Mouse (Mus musculus) thymus, postnatal 36 days (tissue): Measurements from ENCODE around the gene Dnajb2.
A peak's percentile ranks its signal among the peaks of the same experiment; 100 is the strongest.
"Not testable (repeated sequence)": the region's sequence is repeated elsewhere in the genome, so short reads cannot be mapped to it uniquely, and the experiment has no call there.

ENCODE experiments used
- DNase-seq, 2 experiments: peaks; one replicate each; pipeline ENCODE4 v3.0.0; 2022; ENCODE audit warnings: mixed read lengths in 2 of 2

The Dnajb2 gene

GRCm38 (mm10) chr1:75219078-75219477, 17.1 kb upstream of the Dnajb2 start:
- DNase-seq = peak; percentile 96 to 98

DNA sequence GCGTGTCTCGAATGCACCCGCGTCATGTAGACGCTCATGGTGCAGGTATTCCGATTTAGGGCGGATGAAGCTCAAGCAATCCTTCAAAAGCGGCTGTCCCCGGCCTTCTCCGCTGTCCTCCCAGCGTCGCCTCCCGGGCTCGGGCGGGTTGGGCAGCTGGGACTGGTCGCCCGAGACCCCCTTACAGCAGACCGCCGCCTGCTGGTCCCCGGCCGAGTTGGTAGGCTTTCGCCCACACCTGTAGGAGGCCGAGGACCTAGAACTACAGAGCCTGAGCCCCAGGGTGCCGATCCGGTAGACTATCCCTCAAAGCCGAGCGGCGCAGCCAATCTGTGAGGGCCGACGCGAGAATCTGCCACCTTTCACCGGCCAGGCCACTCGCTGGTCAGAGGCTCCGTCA, 16.7 kb upstream of the Dnajb2 start, which contains the start of gene Tuba4a:
Gene Tuba4a (minus strand): TSS at position 335 of the 400 bp plus-strand sequence.
- no peak for DNase-seq

DNA sequence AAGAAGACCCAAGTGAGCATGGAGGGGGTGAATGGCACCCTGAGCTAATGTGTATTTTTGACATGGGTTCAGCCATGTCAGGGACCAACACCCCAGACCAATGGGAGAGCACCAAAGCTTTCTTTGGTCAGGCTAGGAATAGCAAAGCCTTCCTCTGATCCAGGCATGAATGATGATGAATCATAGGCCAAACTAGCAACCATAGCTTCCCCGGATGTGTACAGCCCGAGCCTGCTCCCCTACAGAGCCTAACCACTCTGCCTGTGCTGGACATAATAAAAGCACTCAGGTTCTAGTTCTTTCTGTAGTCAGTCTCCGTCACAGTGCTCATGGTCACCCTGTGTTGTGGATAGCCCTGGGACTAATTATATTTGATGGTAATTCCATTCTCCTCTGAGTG, 14.7 kb upstream of the Dnajb2 start:
- DNase-seq = no peak

GRCm38 (mm10) chr1:75222926-75223325, 13.3 kb upstream of the Dnajb2 start:
- peak; percentile 42 to 51 for DNase-seq

DNA sequence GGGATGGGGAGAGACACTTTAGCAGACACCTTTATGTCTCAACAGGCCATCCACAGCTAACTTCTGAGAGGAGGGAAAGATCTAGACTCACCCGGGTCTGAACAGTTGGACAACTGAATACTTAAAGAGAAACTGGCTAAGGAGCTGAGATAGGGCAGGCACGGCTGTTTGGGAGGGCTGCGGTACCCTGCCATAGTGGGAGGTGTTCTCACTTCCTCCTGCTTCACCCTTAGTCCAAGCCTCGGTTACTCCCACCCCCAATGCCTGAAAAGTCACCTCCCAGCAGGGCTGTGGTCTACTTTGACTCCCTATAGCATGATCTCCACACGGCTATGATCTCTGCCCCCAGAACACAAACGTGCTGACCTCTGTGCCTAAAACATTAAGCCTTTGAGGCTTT, 12.7 kb upstream of the Dnajb2 start:
- peak; percentile 44 to 46 for DNase-seq

- DNase-seq = no peak
Measured at GRCm38 (mm10) chr1:75225473-75225872, 10.7 kb upstream of the Dnajb2 start.

DNA sequence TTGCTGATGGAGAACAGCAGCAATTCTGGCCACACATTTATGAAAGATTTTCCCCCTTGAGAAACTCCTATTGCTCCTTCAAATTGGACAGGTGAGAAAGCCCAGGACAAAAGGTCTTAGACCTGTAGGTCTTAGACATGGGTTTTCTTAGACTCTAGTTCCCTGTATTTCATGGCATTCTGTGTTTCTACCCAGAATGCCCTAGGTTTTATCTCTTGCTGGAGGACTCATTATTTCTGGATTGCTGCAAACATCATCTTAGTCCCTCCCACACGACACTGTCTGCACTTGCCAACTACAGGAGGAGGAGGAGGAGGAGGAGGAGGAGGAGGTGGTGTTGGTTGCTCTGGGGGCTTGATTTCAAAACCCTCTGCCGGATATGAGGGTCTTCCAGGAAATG, 10.1 kb upstream of the Dnajb2 start:
- DNase-seq = no peak

- no peak for DNase-seq
Measured at GRCm38 (mm10) chr1:75227653-75228052, 8.6 kb upstream of the Dnajb2 start.

- no peak for DNase-seq
Measured at GRCm38 (mm10) chr1:75229158-75229557, 7.0 kb upstream of the Dnajb2 start.

DNA sequence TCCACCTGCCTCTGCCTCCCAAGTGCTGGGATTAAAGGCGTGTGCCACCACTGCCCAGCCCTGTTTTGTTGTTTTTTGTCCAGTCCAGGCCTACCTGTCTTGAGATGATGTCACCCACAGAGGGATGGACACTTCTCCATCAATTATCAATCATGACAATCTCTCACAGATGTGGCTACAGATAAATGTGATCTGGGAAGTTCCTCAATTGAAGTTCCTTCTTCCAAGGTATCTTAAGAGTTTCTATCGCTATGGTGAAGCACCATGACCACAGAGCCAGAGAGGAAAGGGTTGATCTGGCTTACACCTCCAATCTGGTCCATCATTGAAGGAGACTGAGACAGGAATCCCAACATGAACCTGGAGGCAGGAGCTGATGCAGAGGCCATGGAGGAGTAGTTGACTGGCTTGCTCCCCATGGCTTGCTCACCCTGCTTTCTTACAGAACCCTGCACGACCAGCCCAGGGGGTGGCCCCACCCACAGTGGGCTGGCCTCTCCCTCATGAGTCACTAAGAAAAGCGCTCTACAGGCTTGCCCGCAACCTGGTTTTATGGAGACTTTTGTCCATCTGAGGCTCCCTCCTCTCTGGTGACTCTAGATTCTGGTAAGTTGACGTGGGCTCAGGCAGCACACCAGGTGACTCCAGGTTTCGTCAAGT, 5.7 kb upstream of the Dnajb2 start:
- no peak for DNase-seq

- no peak for DNase-seq
Measured at GRCm38 (mm10) chr1:75231224-75231623, 5.0 kb upstream of the Dnajb2 start.

DNA sequence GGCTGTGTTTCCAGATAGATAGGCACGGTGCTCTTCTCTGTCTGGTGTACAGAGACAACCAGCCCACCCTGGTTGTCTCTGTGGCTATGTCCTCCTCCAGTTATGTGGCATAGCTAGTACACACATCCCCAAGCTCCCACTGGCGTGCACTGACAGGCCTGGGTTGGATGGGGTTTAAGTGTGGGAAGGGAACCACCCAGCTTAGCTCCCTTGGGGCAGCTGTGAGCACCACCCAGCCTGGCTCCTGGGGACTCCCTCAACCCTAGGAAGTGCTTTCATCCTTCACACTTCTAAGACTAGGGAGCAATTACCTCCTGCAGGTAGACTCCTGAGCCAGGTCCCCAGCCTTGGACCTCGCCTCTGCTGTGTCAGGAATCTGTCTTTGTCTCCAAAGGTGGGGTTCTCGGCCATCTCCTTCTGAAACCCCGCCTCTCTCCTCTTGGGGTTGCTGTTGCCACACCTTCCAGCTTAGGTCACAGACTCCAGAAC, 4.5 kb upstream of the Dnajb2 start, which contains the start of gene A630095N17Rik:
Gene A630095N17Rik (minus strand): TSS at position 439 of the 489 bp plus-strand sequence.
- DNase-seq = no peak

DNA sequence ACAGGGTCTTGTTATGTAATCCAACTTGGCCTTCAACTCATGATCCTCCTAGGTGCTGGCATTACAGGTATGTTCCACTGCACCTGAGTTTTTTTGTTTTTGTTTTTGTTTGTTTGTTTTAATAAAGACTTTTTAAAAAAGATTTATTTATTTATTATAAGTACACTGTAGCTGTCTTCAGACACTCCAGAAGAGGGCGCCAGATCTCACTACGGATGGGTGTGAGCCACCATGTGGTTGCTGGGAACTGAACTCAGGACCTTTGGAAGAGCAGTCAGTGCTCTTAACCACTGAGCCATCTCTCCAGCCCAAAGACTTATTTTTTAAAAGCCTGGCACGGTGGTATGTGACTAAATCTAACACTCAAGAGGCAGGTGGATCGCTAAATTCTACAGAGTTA, 3.7 kb upstream of the Dnajb2 start:
- not testable (repeated sequence) for DNase-seq

- peak; percentile 71 to 77 for DNase-seq
Measured at GRCm38 (mm10) chr1:75234606-75235005, 1.6 kb upstream of the Dnajb2 start.

DNA sequence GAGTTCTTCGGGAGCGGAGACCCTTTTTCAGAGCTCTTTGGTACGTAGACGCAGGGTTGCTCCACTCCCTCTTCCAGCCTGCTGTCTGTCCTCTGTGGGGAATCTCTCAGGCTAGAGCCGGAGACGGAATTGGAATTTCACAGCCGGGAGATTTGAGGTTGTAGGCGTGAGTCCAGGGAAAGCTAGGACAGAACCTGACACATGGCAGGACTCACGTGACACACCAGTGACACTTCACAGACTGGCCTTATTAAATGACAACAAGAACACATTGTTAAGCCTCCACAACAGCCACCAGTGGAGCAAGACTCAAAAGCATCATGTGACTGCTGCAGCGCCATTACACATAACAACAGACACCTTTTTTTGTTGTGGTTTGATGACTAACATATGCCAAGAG, 3.4 kb downstream of the Dnajb2 start:
- no peak for DNase-seq

DNA sequence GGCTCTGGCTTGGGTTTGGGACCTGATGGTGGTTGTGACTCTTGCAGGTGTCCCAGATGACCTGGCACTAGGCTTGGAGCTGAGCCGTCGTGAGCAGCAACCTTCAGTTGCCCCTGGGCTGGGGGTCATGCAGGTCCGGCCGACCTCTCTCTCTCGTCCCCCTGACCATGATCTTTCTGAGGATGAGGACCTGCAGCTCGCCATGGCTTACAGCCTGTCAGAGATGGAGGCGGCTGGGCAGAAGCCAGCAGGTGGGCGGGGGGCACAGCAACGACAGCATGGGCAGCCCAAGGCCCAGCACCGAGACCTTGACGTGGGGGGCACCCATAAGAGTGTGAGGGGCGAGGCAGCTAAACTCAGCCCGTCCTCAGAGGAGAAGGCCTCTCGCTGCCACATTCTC, 7.2 kb downstream of the Dnajb2 start:
- DNase-seq = no peak

GRCm38 (mm10) chr1:75244175-75244826, 8.1 kb downstream of the Dnajb2 start:
- no peak for DNase-seq

GRCm38 (mm10) chr1:75244836-75245235, 8.6 kb downstream of the Dnajb2 start:
- no peak for DNase-seq

DNA sequence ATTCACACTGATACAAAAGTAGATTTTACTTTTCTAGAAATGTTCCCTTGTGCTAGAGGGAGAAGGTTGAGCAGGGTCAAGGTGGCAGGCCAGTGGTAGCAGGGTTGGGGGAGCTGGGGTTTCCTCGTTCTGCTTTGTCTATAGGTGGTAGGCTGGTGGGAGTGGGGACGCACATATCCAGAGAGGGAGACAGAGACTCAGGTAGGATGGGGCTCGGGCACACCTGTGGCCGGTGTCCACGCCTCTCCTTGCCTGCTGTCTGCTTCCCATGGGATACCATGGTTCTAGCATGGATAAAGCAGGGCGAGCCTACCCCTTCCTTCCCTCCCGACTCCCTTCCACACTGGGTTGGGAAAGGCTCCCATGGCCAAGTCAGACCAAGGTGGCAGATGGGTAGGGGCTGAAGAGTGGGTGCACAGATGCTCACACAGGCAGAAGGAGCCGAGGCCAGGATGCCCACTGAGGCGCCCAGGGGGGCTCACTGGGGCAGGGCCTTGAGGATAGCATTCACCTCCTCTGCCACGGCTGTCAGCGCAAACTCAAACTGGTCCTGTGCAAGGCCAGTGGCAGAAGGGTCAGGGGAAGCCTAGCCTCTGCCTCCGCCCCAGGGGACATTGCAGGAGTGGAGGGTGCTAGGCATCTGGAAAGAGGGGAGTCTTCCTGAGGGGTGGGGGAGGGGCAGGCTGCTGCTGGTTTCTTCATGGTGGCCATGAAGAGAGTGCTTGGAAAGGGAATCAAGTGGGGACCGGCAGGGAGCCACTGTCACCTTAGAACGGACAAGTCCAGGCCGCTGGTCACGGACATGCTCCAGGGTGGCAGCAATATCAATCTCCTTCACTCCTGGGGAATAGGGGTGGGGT, 11.1 kb downstream of the Dnajb2 start:
- DNase-seq = no peak

DNA sequence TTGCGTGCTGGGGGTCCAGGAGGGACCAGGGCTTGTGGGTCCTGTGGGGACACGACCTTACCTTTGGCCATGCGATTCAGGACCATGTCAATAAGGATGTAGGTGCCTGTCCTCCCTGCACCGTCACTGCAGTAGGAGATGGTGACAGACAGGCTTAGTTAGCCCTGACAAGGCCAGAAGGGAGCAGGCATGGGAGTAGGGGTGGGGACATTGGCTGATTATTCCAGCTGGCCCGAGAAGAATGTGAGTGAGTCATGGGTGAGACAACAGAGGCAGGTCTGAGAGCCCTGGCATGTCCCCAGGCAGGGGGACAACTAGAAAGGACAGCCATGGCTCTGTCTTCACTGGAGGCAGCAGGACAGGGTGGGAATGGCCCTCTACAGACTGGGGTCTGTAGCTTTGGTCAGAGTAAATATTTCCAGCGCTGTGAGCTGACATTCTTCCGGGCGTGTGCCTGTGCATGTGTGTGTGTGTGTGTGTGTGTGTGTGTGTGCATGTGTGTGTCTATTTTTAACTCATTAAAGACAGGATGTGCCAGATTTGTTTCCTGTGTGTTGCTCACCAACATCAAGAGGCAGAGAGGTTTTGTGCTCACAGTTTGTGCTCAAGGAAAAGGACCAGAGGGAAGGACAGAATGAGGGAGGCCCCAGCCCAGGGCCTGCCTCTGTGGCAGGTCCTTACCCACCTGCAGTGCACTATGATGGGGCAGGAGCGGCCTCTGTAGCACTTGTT, 12.0 kb downstream of the Dnajb2 start:
- no peak for DNase-seq

DNA sequence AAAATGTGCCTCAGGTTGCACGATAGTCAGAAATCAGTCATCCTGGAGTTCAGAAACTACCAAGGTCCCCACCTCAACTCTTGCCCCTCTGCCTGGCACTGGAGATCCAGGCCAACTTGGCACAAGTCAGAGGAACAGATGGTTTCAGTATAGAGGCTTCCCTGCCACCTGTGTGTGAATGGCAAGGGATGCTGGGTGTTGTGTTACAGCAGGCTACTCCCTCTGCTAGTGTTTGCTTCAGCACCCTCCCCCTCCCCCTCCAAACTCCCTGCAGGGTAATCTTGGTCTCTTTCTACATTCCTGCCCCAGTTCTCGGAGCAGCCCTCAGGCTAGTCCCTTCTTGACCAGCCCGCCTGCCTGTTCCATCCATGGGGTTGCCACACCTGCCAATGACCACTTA, 14.3 kb downstream of the Dnajb2 start:
- no peak for DNase-seq

DNA sequence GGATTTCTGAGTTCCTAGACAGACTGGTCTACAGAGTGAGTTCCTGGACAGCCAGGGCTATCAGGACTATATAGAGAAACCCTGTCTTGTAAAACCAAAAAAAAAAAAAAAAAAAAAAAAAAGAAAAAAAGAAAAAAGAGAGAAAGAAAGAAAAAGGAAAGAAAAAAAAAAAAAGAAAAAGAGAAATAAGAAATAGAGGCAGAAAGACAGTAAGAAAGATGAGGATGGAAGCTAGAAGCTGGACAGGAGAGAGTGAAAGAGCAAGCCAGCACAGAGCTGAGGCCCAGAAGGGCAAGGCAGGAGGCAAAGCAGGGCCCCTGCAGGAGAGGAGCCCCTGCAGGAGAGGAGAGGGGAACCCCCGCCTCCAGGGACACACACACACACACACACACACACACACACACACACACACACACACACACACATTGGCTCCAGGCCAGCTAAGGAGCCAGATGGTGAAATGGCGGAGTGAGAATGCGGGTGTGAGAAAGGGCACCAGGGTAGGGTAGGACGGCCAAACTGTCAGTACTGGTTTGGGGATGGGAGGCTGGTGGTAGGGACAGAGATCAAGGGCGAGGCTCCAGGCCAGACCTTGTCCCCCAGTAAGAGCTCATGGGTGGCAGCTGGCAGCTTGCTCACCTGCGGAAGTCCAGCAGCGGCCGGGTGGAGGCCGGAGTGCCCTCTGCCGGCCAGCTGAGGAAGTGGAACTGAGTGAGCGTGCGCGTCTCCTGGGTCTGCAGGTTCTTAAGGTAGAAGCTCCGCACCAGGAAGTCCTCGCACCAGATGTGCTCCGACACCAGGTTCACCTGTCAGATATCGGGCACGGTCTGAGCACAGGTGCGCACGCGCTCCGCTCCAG, 15.1 kb downstream of the Dnajb2 start:
- peak; percentile 88 to 89 for DNase-seq
